ENCODE assay signal across 21 mouse cellular contexts in genomic region chr2:126596347-126597072, GRCm38 (mm10). TPM values are rescaled to one million over a fixed set of nuclear protein-coding genes. Genes with fewer than 3 reads are reported as not detected.
A peak's percentile ranks its signal among the peaks of the same experiment; 100 is the strongest.
DNase-seq lines count a peak whose midpoint lies in the region; ATAC-seq and TF ChIP-seq lines count a peak whose summit lies in the region.
"Had no signal": no experiment of that assay in that cellular context is flagged by ENCODE, and none has a peak within 500 bp of the region (broad histone marks: within the 10 kb centered on the region; RNA-seq: fewer than 3 reads in every experiment).

No protein-coding gene starts in this region.

- 0 out of 2 replicates have a peak, but pooled peaks have one; percentile 3 for TF ChIP-seq CTCF in gastrocnemius, adult 2 months (IDR thresholded peaks at IDR 0.05)
- TF ChIP-seq CTCF in liver, adult 2 months (IDR thresholded peaks at IDR 0.05; ENCODE audit: low read depth, low read length), result 0 out of 2 replicates have a peak, but pooled peaks have one; percentile 7
- TF ChIP-seq CTCF in CH12.LX (conservative IDR thresholded peaks at IDR 0.05 in 1 of 2, IDR thresholded peaks at IDR 0.05 in 1 of 2; ENCODE audit: low read depth in 2 of 2, low read length in 2 of 2), result peak in 1 of 2 experiments; percentile 20; a peak in 1 of 4 replicates

- no peak overlapping the region for H3K27ac ChIP-seq in gastrocnemius, adult 2 months
- H3K27ac ChIP-seq in liver, adult 2 months (replicated peaks; ENCODE audit: insufficient read depth, low read depth, low read length), result peak overlapping the region; percentile 97
- no peak overlapping the region for H3K27ac ChIP-seq in CH12.LX (ENCODE audit: insufficient read depth, low read depth)
- no peak overlapping the region for H3K27ac ChIP-seq in neural tube, embryonic 15.5 days (replicated peaks)
- H3K27ac ChIP-seq in hindbrain, embryonic 12.5 days, result no peak overlapping the region
- H3K27ac ChIP-seq: heart, embryonic 10.5 days; left cerebral cortex, adult 2 months; limb, embryonic 10.5 days; midbrain, embryonic 15.5 days had no signal

- dilution Hi-C loops in CH12.LX (cut with MboI; ENCODE audit: extremely low pct_ligation_motif_present, extremely low pct_unique_long_range_greater_than_20kb, low sequenced_read_pairs), result no loop called here

- in situ Hi-C loops in CH12.LX (cut with MboI; ENCODE audit: low pct_ligation_motif_present, low pct_unique_long_range_greater_than_20kb, low sequenced_read_pairs), result loop anchor here (10.0 kb wide), 2 partner anchors 188 to 408 kb away; partner anchors contain the start of genes Ap4e1 and Usp50

- intact Hi-C loops in gastrocnemius, adult 2 months (cut with DNase I), result loop anchor here (5.0 kb wide), 1 partner anchor 186 kb away; the partner anchor contains the start of gene Usp50
- intact Hi-C loops in gastrocnemius, postnatal 36 days (cut with DNase I), result loop anchor here (5.0 kb wide), 1 partner anchor 186 kb away; the partner anchor contains the start of gene Usp50

- no peaks in the 10 kb centered on the region for H3K79me2 ChIP-seq in liver, adult 2 months (ENCODE audit: control insufficient read depth, insufficient read depth, low read length)
- H3K79me2 ChIP-seq in CH12.LX (replicated peaks; ENCODE audit: control insufficient read depth, extremely low read depth, insufficient read depth, poor library complexity, severe bottlenecking), result no peaks in the 10 kb centered on the region

- TF ChIP-seq RAD21 in CH12.LX (IDR thresholded peaks at IDR 0.05; ENCODE audit: low read depth, low read length), result no peak

- TF ChIP-seq EP300 in CH12.LX (IDR thresholded peaks at IDR 0.05; ENCODE audit: low read length), result no peak

- TF ChIP-seq POLR2A in liver, adult 2 months (IDR thresholded peaks at IDR 0.05; ENCODE audit: extremely low read depth, insufficient read depth, low read length), result no peak
- TF ChIP-seq POLR2A in CH12.LX (IDR thresholded peaks at IDR 0.05; ENCODE audit: low read depth, low read length), result no peak

- ATAC-seq in neural tube, embryonic 15.5 days (ENCODE audit: low FRiP score), result no peak
- ATAC-seq in hindbrain, embryonic 12.5 days (ENCODE audit: low FRiP score), result no peak
- ATAC-seq: hindbrain, embryonic 16.5 days; midbrain, embryonic 15.5 days had no signal

- H3K27me3 ChIP-seq in liver, adult 2 months (ENCODE audit: control insufficient read depth, insufficient read depth, low read length), result no peaks in the 10 kb centered on the region
- no peaks in the 10 kb centered on the region for H3K27me3 ChIP-seq in CH12.LX (replicated peaks)
- no peaks in the 10 kb centered on the region for H3K27me3 ChIP-seq in neural tube, embryonic 15.5 days (replicated peaks)
- H3K27me3 ChIP-seq in hindbrain, embryonic 12.5 days, result no peaks in the 10 kb centered on the region
- H3K27me3 ChIP-seq: midbrain, embryonic 15.5 days had no signal

- no peak for DNase-seq in gastrocnemius, adult 2 months
- DNase-seq in gastrocnemius, postnatal 36 days, result no peak
- peak; percentile 92 for DNase-seq in liver, adult 2 months (ENCODE audit: extremely low read depth, low read depth, low spot score)
- DNase-seq in liver (no peak), CH12.LX (ENCODE audit: extremely low read depth) (no peak)
- DNase-seq in induced T-regulatory cell, adult 2 months (ENCODE audit: low read depth), result peak; percentile 27
- DNase-seq: adrenal gland, postnatal 25 days; cerebellum, postnatal 14 days; gastrocnemius, postnatal 14 days; heart, postnatal 14 days; lung, adult 2 months; right cerebral cortex, postnatal 14 days; thymus, adult 18-20 months had no signal

- no peak overlapping the region for H3K9ac ChIP-seq in liver, adult 2 months (ENCODE audit: low read depth, low read length)
- H3K9ac ChIP-seq in CH12.LX (ENCODE audit: insufficient read depth, low read depth), result 0 out of 2 replicates have a peak overlapping the region, but pooled peaks have one; percentile 4
- no peak overlapping the region for H3K9ac ChIP-seq in neural tube, embryonic 15.5 days (replicated peaks)
- H3K9ac ChIP-seq in hindbrain, embryonic 12.5 days, result no peak overlapping the region
- H3K9ac ChIP-seq: midbrain, embryonic 15.5 days had no signal

- H3K4me3 ChIP-seq in gastrocnemius, adult 2 months, result no peak overlapping the region
- H3K4me3 ChIP-seq in liver, adult 2 months (ENCODE audit: insufficient read depth, low read depth, low read length), result no peak overlapping the region
- no peak overlapping the region for H3K4me3 ChIP-seq in CH12.LX (replicated peaks in 1 of 3; ENCODE audit: low read depth in 2 of 3, low read length in 2 of 3, poor library complexity in 1 of 3)
- H3K4me3 ChIP-seq in neural tube, embryonic 15.5 days (replicated peaks), result no peak overlapping the region
- H3K4me3 ChIP-seq in hindbrain, embryonic 12.5 days, result no peak overlapping the region
- H3K4me3 ChIP-seq: heart, embryonic 10.5 days; left cerebral cortex, adult 2 months; limb, embryonic 10.5 days; midbrain, embryonic 15.5 days had no signal

- peaks cover 2% of the 10 kb centered on the region; the same call in 1 of the 2 replicates for H3K36me3 ChIP-seq in liver, adult 2 months (ENCODE audit: control insufficient read depth, insufficient read depth, low read length)
- no peaks in the 10 kb centered on the region for H3K36me3 ChIP-seq in CH12.LX (replicated peaks in 1 of 2; ENCODE audit: control insufficient read depth in 1 of 2, insufficient read depth in 1 of 2, low read length in 1 of 2)
- H3K36me3 ChIP-seq in neural tube, embryonic 15.5 days, result no peaks in the 10 kb centered on the region
- H3K36me3 ChIP-seq in hindbrain, embryonic 12.5 days, result no peaks in the 10 kb centered on the region
- H3K36me3 ChIP-seq: heart, embryonic 10.5 days; limb, embryonic 10.5 days; midbrain, embryonic 15.5 days had no signal

- H3K4me2 ChIP-seq in CH12.LX (ENCODE audit: insufficient read depth, low read depth, poor library complexity, severe bottlenecking), result peak overlapping the region; percentile 52
- no peak overlapping the region for H3K4me2 ChIP-seq in neural tube, embryonic 15.5 days
- H3K4me2 ChIP-seq in hindbrain, embryonic 12.5 days (replicated peaks), result no peak overlapping the region
- H3K4me2 ChIP-seq: midbrain, embryonic 15.5 days had no signal

- no peaks in the 10 kb centered on the region for H3K9me3 ChIP-seq in CH12.LX (replicated peaks; ENCODE audit: low read length)
- no peaks in the 10 kb centered on the region for H3K9me3 ChIP-seq in neural tube, embryonic 15.5 days (replicated peaks)
- no peaks in the 10 kb centered on the region for H3K9me3 ChIP-seq in hindbrain, embryonic 12.5 days (replicated peaks)
- H3K9me3 ChIP-seq: heart, embryonic 10.5 days; limb, embryonic 10.5 days; midbrain, embryonic 15.5 days had no signal

- WGBS in liver, adult 2 months, result 36% methylated on average over 7 of the region's 7 CpGs
- 96% methylated on average over 7 of the region's 7 CpGs for WGBS in neural tube, embryonic 15.5 days
- 89% methylated on average over 7 of the region's 7 CpGs for WGBS in hindbrain, embryonic 12.5 days

- peaks cover 32% of the 10 kb centered on the region for H3K4me1 ChIP-seq in liver, adult 2 months (ENCODE audit: control insufficient read depth, insufficient read depth, low read length)
- peaks cover 4 to 26% of the 10 kb centered on the region in 2 experiments for H3K4me1 ChIP-seq in CH12.LX (ENCODE audit: control insufficient read depth in 1 of 2, insufficient read depth in 2 of 2)
- no peaks in the 10 kb centered on the region for H3K4me1 ChIP-seq in neural tube, embryonic 15.5 days
- no peaks in the 10 kb centered on the region for H3K4me1 ChIP-seq in hindbrain, embryonic 12.5 days
- H3K4me1 ChIP-seq: midbrain, embryonic 15.5 days had no signal

TF ChIP-seq in CH12.LX, 34 proteins besides CTCF, POLR2A, EP300 and RAD21:
- TF ChIP-seq E2F4 (IDR thresholded peaks at IDR 0.05; ENCODE audit: insufficient replicate concordance, low read depth, low read length), result no peak
- no peak for TF ChIP-seq MEF2A (IDR thresholded peaks at IDR 0.05; ENCODE audit: borderline replicate concordance, low read depth, low read length)
- no peak for TF ChIP-seq MAZ (IDR thresholded peaks at IDR 0.05; ENCODE audit: low read depth, low read length)
- no peak for TF ChIP-seq NELFE (IDR thresholded peaks at IDR 0.05; ENCODE audit: low read depth, low read length)
- TF ChIP-seq BHLHE40 (IDR thresholded peaks at IDR 0.05; ENCODE audit: low read depth, low read length), result no peak
- no peak for TF ChIP-seq ELF1 (IDR thresholded peaks at IDR 0.05; ENCODE audit: low read depth, low read length)

RNA-seq across cellular contexts. Expression of gene Hdc, which starts 22.6 kb away (rescaled TPM):
- total RNA-seq in gastrocnemius, adult 2 months (2021), result 1 to 10 TPM in 1 of 2 experiments, under 1 TPM in 1; 0.15 to 1.0 TPM
- 1 to 10 TPM in 1 of 2 experiments, under 1 TPM in 1; 0.44 to 1.4 TPM for total RNA-seq in gastrocnemius, postnatal 36 days (2021)
- 1.1 and 1.8 TPM in 2 replicates for total RNA-seq in liver, adult 2 months (2014; rRNA removed)
- polyA plus RNA-seq in liver, adult 2 months (2012; rRNA removed), result 0.97 and 1.7 TPM in 2 replicates
- total RNA-seq in CH12.LX (2012; rRNA removed) (0.80 and 1.8 TPM in 2 replicates), CH12.LX (2014; rRNA removed) (1.5 and 2.9 TPM in 2 replicates)
- polyA plus RNA-seq in CH12.LX (2012; ENCODE audit: insufficient read length, low read depth), result 1.1 and 1.6 TPM in 2 replicates
- polyA plus RNA-seq in neural tube, embryonic 15.5 days (2015; fragmentation: Nextera tagmentation; extraction: Ambion mirVana), result 1.3 and 2.1 TPM in 2 replicates
- 2.1 and 2.5 TPM in 2 replicates for polyA plus RNA-seq in hindbrain, embryonic 12.5 days (2016; fragmentation: Nextera tagmentation; extraction: Ambion mirVana)

RNA-seq across cellular contexts. Expression of gene Slc27a2, which starts 44.3 kb away (rescaled TPM):
- total RNA-seq in gastrocnemius, adult 2 months (2021), result not detected
- not detected for total RNA-seq in gastrocnemius, postnatal 36 days (2021)
- 1,190 and 1,397 TPM in 2 replicates for total RNA-seq in liver, adult 2 months (2014; rRNA removed)
- polyA plus RNA-seq in liver, adult 2 months (2012; rRNA removed), result 912 and 1,036 TPM in 2 replicates
- total RNA-seq in CH12.LX (2012; rRNA removed) (not detected in 2 replicates), CH12.LX (2014; rRNA removed) (not detected in 2 replicates)
- polyA plus RNA-seq in CH12.LX (2012; ENCODE audit: insufficient read length, low read depth), result not detected in 2 replicates
- 10.7 and 11.3 TPM in 2 replicates for polyA plus RNA-seq in neural tube, embryonic 15.5 days (2015; fragmentation: Nextera tagmentation; extraction: Ambion mirVana)
- 2.2 and 3.6 TPM in 2 replicates for polyA plus RNA-seq in hindbrain, embryonic 12.5 days (2016; fragmentation: Nextera tagmentation; extraction: Ambion mirVana)
- polyA plus RNA-seq: CD4-positive, CD25-positive, alpha-beta regulatory T cell, adult 4 months had no signal

Comparison
In these comparisons a context has a peak if more than half of its experiments do, and no peak if none do; other contexts are left out.
1. DNase-seq: peak in liver, adult 2 months (single experiment) and induced T-regulatory cell, adult 2 months (single experiment); none in gastrocnemius, adult 2 months (single experiment), gastrocnemius, postnatal 36 days (0 of 2), liver (single experiment) and CH12.LX (single experiment).
2. RNA of gene Slc27a2, which starts 44.3 kb away (total RNA-seq): 1,190 to 1,397 TPM in liver, adult 2 months; not detected in gastrocnemius, adult 2 months, not detected in gastrocnemius, postnatal 36 days and not detected in CH12.LX; every median in the first group is over 1,000 times any median in the second.